Mouse (Mus musculus) cerebellum, postnatal 4 days (tissue): ENCODE data around the gene Mylip.

ENCODE experiments used
- DNase-seq, 2 experiments: peaks; one replicate each; pipeline ENCODE4 v3.0.0; 2022; ENCODE audit warnings: low spot score in 2 of 2, mixed read lengths in 1 of 2

The Mylip gene

GRCm38 (mm10) chr13:45389448-45390311 lies at the start of gene Mylip:
Gene Mylip (plus strand): TSS chr13:45389742.
- DNase-seq, result peak; percentile 94 to 98

- DNase-seq, result no peak
These were observed 47.6 kb upstream of the Mylip start for GRCm38 (mm10) chr13:45341991-45342390.

- no peak for DNase-seq
These were observed 46.0 kb upstream of the Mylip start for GRCm38 (mm10) chr13:45343541-45343940.

- DNase-seq, result no peak
These were observed 45.6 kb upstream of the Mylip start for GRCm38 (mm10) chr13:45343966-45344365.

- DNase-seq, result no peak
These were observed 43.9 kb upstream of the Mylip start for GRCm38 (mm10) chr13:45345471-45346159.

- no peak for DNase-seq
These were observed 38.1 kb upstream of the Mylip start for GRCm38 (mm10) chr13:45351483-45351882.

- DNase-seq, result no peak
These were observed 34.7 kb upstream of the Mylip start for GRCm38 (mm10) chr13:45354824-45355223.

- no peak for DNase-seq
These were observed 31.3 kb upstream of the Mylip start for GRCm38 (mm10) chr13:45358208-45358607.

GRCm38 (mm10) chr13:45358676-45359323 lies 30.7 kb upstream of the Mylip start:
- DNase-seq, result no peak

GRCm38 (mm10) chr13:45365788-45366187 lies 23.8 kb upstream of the Mylip start:
- DNase-seq, result no peak

GRCm38 (mm10) chr13:45371673-45372072 lies 17.9 kb upstream of the Mylip start:
- DNase-seq, result no peak

- no peak for DNase-seq
These were observed 17.1 kb upstream of the Mylip start for GRCm38 (mm10) chr13:45372456-45372855.

- DNase-seq, result no peak
These were observed 14.7 kb upstream of the Mylip start for GRCm38 (mm10) chr13:45374846-45375245.

GRCm38 (mm10) chr13:45382208-45382607 lies 7.3 kb upstream of the Mylip start:
- no peak for DNase-seq

- no peak for DNase-seq
These were observed 4.9 kb upstream of the Mylip start for GRCm38 (mm10) chr13:45384636-45385035.

- DNase-seq, result no peak
These were observed 4.0 kb upstream of the Mylip start for GRCm38 (mm10) chr13:45385521-45385920.

GRCm38 (mm10) chr13:45386253-45386652 lies 3.3 kb upstream of the Mylip start:
- no peak for DNase-seq

- no peak for DNase-seq
These were observed 2.3 kb upstream of the Mylip start for GRCm38 (mm10) chr13:45387231-45387630.

GRCm38 (mm10) chr13:45388254-45388805 lies 1.2 kb upstream of the Mylip start:
- DNase-seq, result no peak

GRCm38 (mm10) chr13:45388889-45389288 lies 653 bp upstream of the Mylip start:
- DNase-seq, result no peak

GRCm38 (mm10) chr13:45390312-45390961 lies 895 bp downstream of the Mylip start:
- peak in 1 of 2 experiments; percentile 29 for DNase-seq
